Mouse (Mus musculus): ENCODE data around the gene Gpr1. TPM values are rescaled to one million over a fixed set of nuclear protein-coding genes. Genes with fewer than 3 reads are reported as not detected.

The Gpr1 gene
- polyA plus RNA-seq, 1 experiment from 2014 or later: 0.05 TPM

GRCm38 (mm10) chr1:63180122-63180521 is 34.2 kb downstream of the Gpr1 start:
- H3K4me1 ChIP-seq (ENCODE audit: insufficient read depth): peaks cover 20% of the 10 kb centered on the region
- H3K4me3 ChIP-seq (ENCODE audit: low read depth, low read length): no peak overlapping the region
- H3K27ac ChIP-seq (ENCODE audit: low read depth): no peak overlapping the region
- WGBS (ENCODE audit: insufficient replicate concordance): 90% methylated on average over 4 of the region's 4 CpGs
- no peak overlapping the region for H3K4me2 ChIP-seq (ENCODE audit: low read depth, low read length)
- no peaks in the 10 kb centered on the region for H3K27me3 ChIP-seq (ENCODE audit: insufficient read depth, low read length)
- TF ChIP-seq CTCF (IDR thresholded peaks at IDR 0.05; ENCODE audit: low read depth) (no peak), EP300 (IDR thresholded peaks at IDR 0.05; ENCODE audit: low read depth) (no peak)
- peaks cover 22% of the 10 kb centered on the region for H3K36me3 ChIP-seq (replicated peaks; ENCODE audit: insufficient read depth, low read length)
- DNase-seq: no peak
- no peaks in the 10 kb centered on the region for H3K9me3 ChIP-seq (ENCODE audit: low read length)
- no peak overlapping the region for H3K9ac ChIP-seq (replicated peaks)
- no peak for ATAC-seq

GRCm38 (mm10) chr1:63178308-63178707 is 36.0 kb downstream of the Gpr1 start:
- TF ChIP-seq CTCF (IDR thresholded peaks at IDR 0.05; ENCODE audit: low read depth) (no peak), EP300 (IDR thresholded peaks at IDR 0.05; ENCODE audit: low read depth) (no peak)
- 52% methylated on average over 3 of the region's 3 CpGs for WGBS (ENCODE audit: insufficient replicate concordance)

GRCm38 (mm10) chr1:63176604-63177421 is 37.5 kb downstream of the Gpr1 start, which contains the start of the genes Eef1b2 and Ndufs1:
Eef1b2 (plus strand) TSS chr1:63176825.
Ndufs1 (minus strand) TSS chr1:63176833.
- peak within 1 kb of the TSS; percentile 88 for H3K27ac ChIP-seq (ENCODE audit: low read depth)
- peak; percentile 92 for ATAC-seq
- DNase-seq: peak; percentile 94
- peaks cover 25% of the 10 kb centered on the region for H3K4me1 ChIP-seq (ENCODE audit: insufficient read depth)
- peaks cover 24% of the 10 kb centered on the region for H3K36me3 ChIP-seq (replicated peaks; ENCODE audit: insufficient read depth, low read length)
- H3K4me2 ChIP-seq (ENCODE audit: low read depth, low read length): peak within 1 kb of the TSS; percentile 77
- peak within 1 kb of the TSS; percentile 85 for H3K9ac ChIP-seq (replicated peaks)
- TF ChIP-seq EP300 (IDR thresholded peaks at IDR 0.05; ENCODE audit: low read depth): peak; percentile 65; the same call in 1 of the 2 replicates
- TF ChIP-seq CTCF (IDR thresholded peaks at IDR 0.05; ENCODE audit: low read depth): no peak
- peak within 1 kb of the TSS; percentile 76 for H3K4me3 ChIP-seq (ENCODE audit: low read depth, low read length)
- WGBS (ENCODE audit: insufficient replicate concordance): under 1% methylated on average over 72 of the region's 72 CpGs
- H3K9me3 ChIP-seq (ENCODE audit: low read length): no peaks in the 10 kb centered on the region
- no peaks in the 10 kb centered on the region for H3K27me3 ChIP-seq (ENCODE audit: insufficient read depth, low read length)

More at GRCm38 (mm10) chr1:63178308-63178707, 36.0 kb downstream of the Gpr1 start:
- Histone ChIP-seq H3K9ac (replicated peaks) (peak overlapping the region; percentile 85), H3K27me3 (ENCODE audit: insufficient read depth, low read length) (no peaks in the 10 kb centered on the region), H3K27ac (ENCODE audit: low read depth) (peak overlapping the region; percentile 88; the same call in 1 of the 2 replicates), H3K4me2 (ENCODE audit: low read depth, low read length) (peak overlapping the region; percentile 77), H3K9me3 (ENCODE audit: low read length) (no peaks in the 10 kb centered on the region), H3K4me3 (ENCODE audit: low read depth, low read length) (peak overlapping the region; percentile 76), H3K4me1 (ENCODE audit: insufficient read depth) (peaks cover 25% of the 10 kb centered on the region), H3K36me3 (replicated peaks; ENCODE audit: insufficient read depth, low read length) (peaks cover 22% of the 10 kb centered on the region)
- DNase-seq (no peak), ATAC-seq (no peak)

GRCm38 (mm10) chr1:63176259-63176603 is 38.1 kb downstream of the Gpr1 start:
- TF ChIP-seq EP300 (IDR thresholded peaks at IDR 0.05; ENCODE audit: low read depth) (no peak), CTCF (IDR thresholded peaks at IDR 0.05; ENCODE audit: low read depth) (no peak)
- Histone ChIP-seq H3K27me3 (ENCODE audit: insufficient read depth, low read length) (no peaks in the 10 kb centered on the region), H3K9ac (replicated peaks) (peak overlapping the region; percentile 85), H3K9me3 (ENCODE audit: low read length) (no peaks in the 10 kb centered on the region), H3K27ac (ENCODE audit: low read depth) (peak overlapping the region; percentile 88), H3K36me3 (replicated peaks; ENCODE audit: insufficient read depth, low read length) (peaks cover 29% of the 10 kb centered on the region), H3K4me3 (ENCODE audit: low read depth, low read length) (peak overlapping the region; percentile 76), H3K4me1 (ENCODE audit: insufficient read depth) (peaks cover 25% of the 10 kb centered on the region), H3K4me2 (ENCODE audit: low read depth, low read length) (peak overlapping the region; percentile 77)
- ATAC-seq: peak; percentile 36
- no peak for DNase-seq
- 2% methylated on average over 14 of the region's 14 CpGs for WGBS (ENCODE audit: insufficient replicate concordance)

GRCm38 (mm10) chr1:63175853-63176252 is 38.5 kb downstream of the Gpr1 start:
- Histone ChIP-seq H3K9me3 (ENCODE audit: low read length) (no peaks in the 10 kb centered on the region), H3K4me2 (ENCODE audit: low read depth, low read length) (peak overlapping the region; percentile 77), H3K27ac (ENCODE audit: low read depth) (peak overlapping the region; percentile 88), H3K4me1 (ENCODE audit: insufficient read depth) (peaks cover 25% of the 10 kb centered on the region), H3K36me3 (replicated peaks; ENCODE audit: insufficient read depth, low read length) (peaks cover 32% of the 10 kb centered on the region), H3K4me3 (ENCODE audit: low read depth, low read length) (peak overlapping the region; percentile 76), H3K9ac (replicated peaks) (peak overlapping the region; percentile 85), H3K27me3 (ENCODE audit: insufficient read depth, low read length) (no peaks in the 10 kb centered on the region)
- 4% methylated on average over 11 of the region's 11 CpGs for WGBS (ENCODE audit: insufficient replicate concordance)
- ATAC-seq: no peak
- DNase-seq: peak; percentile 39
- TF ChIP-seq EP300 (IDR thresholded peaks at IDR 0.05; ENCODE audit: low read depth) (no peak), CTCF (IDR thresholded peaks at IDR 0.05; ENCODE audit: low read depth) (no peak)

GRCm38 (mm10) chr1:63168638-63169037 is 45.7 kb downstream of the Gpr1 start:
- Histone ChIP-seq H3K4me3 (ENCODE audit: low read depth, low read length) (no peak overlapping the region), H3K36me3 (replicated peaks; ENCODE audit: insufficient read depth, low read length) (peaks cover 58% of the 10 kb centered on the region), H3K9ac (replicated peaks) (no peak overlapping the region), H3K27me3 (ENCODE audit: insufficient read depth, low read length) (no peaks in the 10 kb centered on the region), H3K4me2 (ENCODE audit: low read depth, low read length) (no peak overlapping the region), H3K9me3 (ENCODE audit: low read length) (no peaks in the 10 kb centered on the region), H3K4me1 (ENCODE audit: insufficient read depth) (no peaks in the 10 kb centered on the region), H3K27ac (ENCODE audit: low read depth) (no peak overlapping the region)
- 59% methylated on average over 2 of the region's 2 CpGs for WGBS (ENCODE audit: insufficient replicate concordance)
- TF ChIP-seq EP300 (IDR thresholded peaks at IDR 0.05; ENCODE audit: low read depth) (no peak), CTCF (IDR thresholded peaks at IDR 0.05; ENCODE audit: low read depth) (no peak)
- no peak for ATAC-seq
- DNase-seq: no peak

Data from liver, postnatal 0 days (tissue).